Mouse (Mus musculus) bone marrow macrophage, adult 2 months (primary cell): ENCODE measurements around the gene Myl9. TPM values are rescaled to one million over a fixed set of nuclear protein-coding genes. Genes with fewer than 3 reads are reported as not detected.
"Not testable (repeated sequence)": the region's sequence is repeated elsewhere in the genome, so short reads cannot be mapped to it uniquely, and the experiment has no call there.

Experiments
- H3K27ac ChIP-seq: 2 replicates; pipeline ENCODE4 v1.5.1; 2012; ENCODE audit warnings: low read depth, low read length; ENCODE audit not compliant: insufficient read depth
- H3K4me1 ChIP-seq: 2 replicates; pipeline ENCODE4 v1.6.1; 2012; ENCODE audit warnings: low read length; ENCODE audit not compliant: control insufficient read depth, insufficient read depth
- H3K4me3 ChIP-seq: 2 replicates; pipeline ENCODE4 v1.5.1; 2012; ENCODE audit warnings: mild to moderate bottlenecking, low read length, moderate library complexity; ENCODE audit not compliant: insufficient read depth
- CTCF ChIP-seq: IDR thresholded peaks from 2 replicates; pipeline ENCODE4 v1.5.1; 2012; ENCODE audit warnings: low read depth, mild to moderate bottlenecking, low read length, moderate library complexity
- POLR2A ChIP-seq: IDR thresholded peaks from 2 replicates; pipeline ENCODE4 v1.6.1; 2012; ENCODE audit warnings: mild to moderate bottlenecking, low read depth, low read length, borderline replicate concordance
- polyA plus RNA-seq: library from polyadenylated mRNA; stranded (reverse); fragments of >200 nt; gene quantifications from 2 replicates; pipeline ENCODE4 v1.2.4, GENCODE M21; 2012; ENCODE audit not compliant: missing spikeins, insufficient read depth, insufficient read length

The Myl9 gene
- polyA plus RNA-seq, 1 experiment: 5.1 TPM

- TF ChIP-seq POLR2A (no peak), CTCF (no peak)
- no peak overlapping the region for H3K27ac ChIP-seq
- no peak overlapping the region for H3K4me3 ChIP-seq
- H3K4me1 ChIP-seq: no peaks in the 10 kb centered on the region
Measured at GRCm38 (mm10) chr2:156803698-156804372, 28.6 kb downstream of the Myl9 start.

DNA sequence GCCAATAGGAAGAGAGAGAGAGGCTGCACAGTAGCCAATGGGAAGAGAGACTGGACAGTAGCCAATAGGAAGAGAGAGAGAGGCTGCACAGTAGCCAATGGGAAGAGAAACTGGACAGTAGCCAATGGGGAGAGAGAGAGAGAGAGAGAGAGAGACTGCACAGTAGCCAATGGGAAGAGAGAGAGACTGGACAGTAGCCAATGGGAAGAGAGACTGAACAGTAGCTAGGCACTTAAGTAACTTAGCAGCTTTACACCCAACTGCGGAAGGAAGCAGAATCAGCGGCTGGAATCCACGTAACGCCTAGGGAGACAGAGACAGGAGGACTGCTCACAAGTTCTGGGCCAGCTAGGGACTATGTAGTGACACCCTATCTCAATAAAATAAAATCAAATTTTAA lies 29.4 kb downstream of the Myl9 start:
- Histone ChIP-seq H3K4me3 (no peak overlapping the region), H3K4me1 (no peaks in the 10 kb centered on the region), H3K27ac (no peak overlapping the region)
- no peak for TF ChIP-seq CTCF
- TF ChIP-seq POLR2A: no peak

- Histone ChIP-seq H3K4me3 (no peak overlapping the region), H3K4me1 (no peaks in the 10 kb centered on the region), H3K27ac (no peak overlapping the region)
- TF ChIP-seq POLR2A: no peak
- no peak for TF ChIP-seq CTCF
Measured at GRCm38 (mm10) chr2:156806886-156807285, 31.7 kb downstream of the Myl9 start.

DNA sequence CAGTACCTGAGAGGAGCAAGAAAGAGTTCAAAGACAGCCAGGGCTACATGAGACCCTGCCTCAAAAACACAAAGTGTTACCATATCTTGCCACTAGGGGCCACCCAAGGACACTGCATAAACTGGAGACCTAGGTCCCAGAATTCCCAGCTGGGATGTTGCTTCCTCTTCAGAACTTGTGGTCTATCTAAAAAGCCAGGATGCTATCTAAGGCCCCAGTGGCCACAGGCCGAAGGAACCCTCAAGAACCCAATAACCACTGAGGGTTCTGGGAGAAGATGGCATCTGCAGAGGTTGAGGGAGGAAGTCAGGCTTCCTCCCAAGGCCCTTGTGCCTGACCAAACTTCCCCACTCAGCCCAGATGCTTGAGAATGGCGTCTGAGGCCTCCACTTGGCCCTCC lies 34.4 kb downstream of the Myl9 start:
- TF ChIP-seq CTCF (peak; percentile 85), POLR2A (no peak)
- no peak overlapping the region for H3K4me3 ChIP-seq
- H3K4me1 ChIP-seq: no peaks in the 10 kb centered on the region
- H3K27ac ChIP-seq: no peak overlapping the region

DNA sequence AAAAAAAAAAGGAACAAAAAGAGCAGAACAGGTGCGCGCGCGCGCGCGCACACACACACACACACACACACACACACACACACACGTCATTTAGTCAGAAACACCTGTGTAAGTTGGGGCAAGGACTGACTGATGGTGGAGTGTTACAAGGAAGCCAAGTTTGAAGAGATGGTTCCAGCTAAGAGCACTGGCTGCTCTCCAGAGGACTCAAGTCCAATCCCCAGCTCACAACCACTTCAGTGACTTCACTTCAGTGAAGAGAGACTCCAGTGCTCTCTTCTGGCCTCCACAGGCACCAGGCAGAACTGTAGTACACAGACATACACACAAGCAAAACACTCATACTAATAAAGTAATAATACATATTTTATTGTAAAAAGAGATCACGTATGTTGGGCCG lies 35.5 kb downstream of the Myl9 start:
- no peaks in the 10 kb centered on the region for H3K4me1 ChIP-seq
- no peak overlapping the region for H3K27ac ChIP-seq
- TF ChIP-seq POLR2A (no peak), CTCF (no peak)
- no peak overlapping the region for H3K4me3 ChIP-seq

DNA sequence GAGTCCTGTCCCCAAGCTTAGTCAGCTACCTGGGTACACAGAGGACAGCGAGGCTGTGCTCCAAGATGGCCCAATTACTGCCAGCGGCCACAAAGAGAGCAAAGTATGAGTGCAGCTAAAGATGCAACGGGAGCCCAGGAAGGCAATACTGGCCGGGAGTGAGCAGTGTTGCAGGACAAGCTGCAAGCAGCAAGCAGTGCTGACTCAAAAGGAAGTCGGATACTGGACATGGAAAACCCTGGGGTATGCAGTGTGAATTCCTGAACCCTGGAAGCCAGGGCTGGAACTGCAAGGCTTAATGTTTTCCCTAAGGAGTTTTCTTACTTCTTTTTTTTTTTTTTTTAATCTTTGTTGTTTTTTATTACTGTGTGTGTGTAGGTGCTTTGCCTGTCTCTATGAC lies 36.3 kb downstream of the Myl9 start:
- Histone ChIP-seq H3K4me3 (no peak overlapping the region), H3K4me1 (no peaks in the 10 kb centered on the region), H3K27ac (no peak overlapping the region)
- no peak for TF ChIP-seq POLR2A
- TF ChIP-seq CTCF: no peak

DNA sequence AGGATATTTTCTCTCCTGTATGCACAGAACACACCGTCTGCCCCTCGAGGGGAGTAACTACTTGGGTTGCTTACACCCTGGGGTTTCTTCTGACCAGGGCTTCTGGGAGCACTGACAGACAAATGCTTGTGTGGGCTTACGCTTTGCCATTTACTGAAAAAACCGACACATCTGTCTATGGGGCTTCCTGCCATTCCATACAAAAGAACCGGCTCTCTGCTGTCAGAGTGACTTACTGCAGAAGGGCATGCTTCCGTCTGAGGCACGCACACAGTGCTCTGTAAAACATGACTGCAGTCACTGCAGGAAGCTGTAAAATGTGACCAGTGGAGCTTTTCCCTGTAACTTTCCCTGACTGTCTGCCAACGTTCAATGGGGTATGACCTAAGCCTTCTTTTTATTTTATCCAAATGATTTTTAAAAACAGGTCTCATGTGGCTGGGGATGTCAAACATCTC lies 39.2 kb downstream of the Myl9 start:
- Histone ChIP-seq H3K27ac (no peak overlapping the region), H3K4me1 (no peaks in the 10 kb centered on the region)
- TF ChIP-seq CTCF (no peak), POLR2A (no peak)

DNA sequence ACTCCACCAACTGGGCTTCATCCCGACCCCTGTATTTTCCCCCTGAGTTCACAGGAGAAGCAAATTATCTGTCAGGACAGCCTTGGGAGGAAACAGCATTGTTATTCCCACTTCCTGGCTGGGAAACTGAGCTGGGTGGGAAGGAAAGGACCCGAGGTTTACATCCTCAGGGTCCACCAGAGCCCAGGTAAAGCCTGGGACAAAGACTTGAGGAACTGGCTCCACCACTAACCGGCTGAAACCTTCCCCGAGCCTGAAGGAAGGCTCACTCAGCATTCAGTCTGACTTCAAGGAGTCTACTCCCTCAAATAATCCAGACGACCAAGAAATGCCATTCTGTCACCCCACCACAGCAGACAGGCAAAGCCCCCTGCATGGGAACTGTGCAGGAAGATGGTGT lies 39.7 kb downstream of the Myl9 start:
- Histone ChIP-seq H3K4me3 (no peak overlapping the region), H3K27ac (no peak overlapping the region), H3K4me1 (no peaks in the 10 kb centered on the region)
- TF ChIP-seq POLR2A (no peak), CTCF (no peak)

More for the DNA sequence above, 39.2 kb downstream of the Myl9 start:
- no peak overlapping the region for H3K4me3 ChIP-seq

- TF ChIP-seq CTCF (no peak), POLR2A (no peak)
- Histone ChIP-seq H3K27ac (no peak overlapping the region), H3K4me3 (no peak overlapping the region), H3K4me1 (no peaks in the 10 kb centered on the region)
Measured at GRCm38 (mm10) chr2:156815412-156815811, 40.2 kb downstream of the Myl9 start.

DNA sequence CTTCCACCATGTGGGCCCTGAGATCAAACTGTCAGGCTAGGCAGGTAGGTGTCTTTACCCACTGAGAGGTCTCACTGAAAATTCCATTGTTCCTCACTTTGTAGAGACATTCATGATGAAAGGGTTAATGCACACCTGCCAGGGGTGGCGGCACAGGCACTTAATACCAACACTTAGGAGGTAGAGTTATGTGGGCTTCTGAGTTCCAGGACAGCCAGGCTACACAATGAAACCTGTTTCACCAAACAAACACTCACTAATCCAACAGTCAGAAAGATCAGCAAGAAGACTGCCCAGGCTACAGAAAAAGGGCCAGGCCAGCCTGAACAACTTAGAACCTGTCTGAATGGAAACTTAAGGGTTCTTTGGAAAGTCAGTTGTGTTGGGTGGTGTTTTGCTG lies 40.9 kb downstream of the Myl9 start:
- TF ChIP-seq CTCF: no peak
- TF ChIP-seq POLR2A: no peak
- Histone ChIP-seq H3K4me3 (no peak overlapping the region), H3K27ac (no peak overlapping the region), H3K4me1 (no peaks in the 10 kb centered on the region)

DNA sequence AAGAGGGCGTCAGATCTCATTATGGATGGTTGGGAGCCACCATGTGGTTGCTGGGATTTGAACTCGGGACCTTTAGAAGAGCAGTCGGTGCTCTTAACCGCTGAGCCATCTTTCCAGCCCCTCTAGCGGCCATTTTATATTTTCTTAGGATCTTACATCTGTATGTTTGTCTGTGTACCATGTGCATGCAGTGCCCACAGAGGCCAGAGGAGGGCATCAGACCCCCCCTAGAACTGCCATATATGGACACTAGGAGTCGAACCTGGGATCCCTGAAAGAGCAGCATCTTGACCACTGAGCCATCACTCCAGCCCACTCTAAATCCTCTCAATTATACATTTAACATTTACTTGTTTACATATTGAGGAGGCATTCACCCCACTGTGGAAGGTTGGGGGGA lies 49.9 kb downstream of the Myl9 start:
- not testable (repeated sequence) for H3K4me3 ChIP-seq, H3K4me1 ChIP-seq, H3K27ac ChIP-seq

Other genes with a start within 250 kb of the Myl9 start
- 13.5 and 14.0 TPM in 2 replicates for gene Aar2, start 227.8 kb upstream of the Myl9 start, polyA plus RNA-seq
- gene Dlgap4, start 161.7 kb upstream of the Myl9 start, polyA plus RNA-seq: 66.7 and 72.1 TPM in 2 replicates
- not detected in 2 replicates for gene Tgif2, start 64.6 kb downstream of the Myl9 start, polyA plus RNA-seq
- gene 4930518I15Rik, start 82.5 kb downstream of the Myl9 start, polyA plus RNA-seq: 6.4 and 7.1 TPM in 2 replicates
- gene Rab5if, start 87.7 kb downstream of the Myl9 start, polyA plus RNA-seq: 162 and 175 TPM in 2 replicates
- not detected in 2 replicates for gene Sla2, start 111.8 kb downstream of the Myl9 start, polyA plus RNA-seq
- gene Ndrg3, start 216.6 kb downstream of the Myl9 start, polyA plus RNA-seq: 68.3 and 81.0 TPM in 2 replicates
- 11.4 and 13.0 TPM in 2 replicates for gene Dsn1, start 231.7 kb downstream of the Myl9 start, polyA plus RNA-seq